Mouse (Mus musculus) left cerebral cortex, postnatal 36 days (tissue): ENCODE results near the gene Mmp11. TPM values are rescaled to one million over a fixed set of nuclear protein-coding genes. Genes with fewer than 3 reads are reported as not detected.
A peak's percentile ranks its signal among the peaks of the same experiment; 100 is the strongest.
"Not testable (repeated sequence)": the region's sequence is repeated elsewhere in the genome, so short reads cannot be mapped to it uniquely, and the experiment has no call there.

Experiments used
- DNase-seq, 2 experiments: peaks; one replicate each; pipeline ENCODE4 v3.0.0; 2021 to 2022; ENCODE audit warnings: low spot score in 2 of 2, mixed read lengths in 1 of 2
- intact Hi-C: fragments of 180-260 bp; cut with DNase I; formaldehyde crosslinking; loops from one replicate; pipeline ENCODE4 v1.15.1; 2025
- total RNA-seq, 2 experiments: library from RNA; stranded (reverse); gene quantifications; 2 replicates each; pipeline ENCODE4 v1.2.3; 2021

The Mmp11 gene
- total RNA-seq, 2 experiments from 2014 or later, result 0.79 to 1.7 TPM

GRCm38 (mm10) chr10:75904391-75904790 is 31.9 kb downstream of the Mmp11 start:
- intact Hi-C loops, result no loop called here
- no peak for DNase-seq

- intact Hi-C loops, result loop anchor here (5.0 kb wide), 1 partner anchor 38 kb away; the partner anchor contains the start of gene Mmp11
- DNase-seq, result peak in 1 of 2 experiments; percentile 35
These were observed 37.5 kb downstream of the Mmp11 start for GRCm38 (mm10) chr10:75898846-75899245.

DNA sequence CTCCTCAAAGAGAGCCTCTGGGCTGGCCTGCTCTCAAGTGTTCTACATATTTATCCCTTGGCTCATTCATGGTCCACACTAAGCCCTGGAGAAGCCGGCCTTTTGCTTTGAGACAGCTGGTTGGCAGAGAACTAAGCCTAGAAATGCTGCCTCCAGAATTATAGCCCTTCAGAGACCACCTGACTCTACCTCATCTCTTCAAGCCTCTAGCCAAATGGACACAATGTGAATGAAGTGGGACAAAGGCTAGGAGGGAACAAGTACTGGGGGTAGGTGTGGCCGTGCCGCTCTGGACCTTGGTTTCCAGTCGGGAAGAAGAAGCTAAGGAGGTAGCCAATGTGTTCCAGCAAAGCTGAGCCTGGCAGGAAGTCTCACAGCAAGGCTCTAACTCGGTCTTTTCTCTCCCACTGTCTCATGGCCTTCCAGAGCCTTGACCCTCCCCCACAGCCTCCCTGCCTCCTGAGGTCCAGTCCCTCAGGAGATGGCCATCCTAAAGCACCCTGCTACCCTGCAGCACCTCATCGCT is 38.2 kb downstream of the Mmp11 start:
- intact Hi-C loops, result loop anchor here (5.0 kb wide), 1 partner anchor 39 kb away; the partner anchor contains the start of gene Mmp11
- DNase-seq, result no peak

- DNase-seq, result peak; percentile 40 to 69
- intact Hi-C loops, result loop anchor here (1.0 to 5.0 kb wide), 2 partner anchors 40 to 54 kb away; partner anchors contain the start of gene Mmp11
These were observed 38.9 kb downstream of the Mmp11 start for GRCm38 (mm10) chr10:75897373-75897772.

GRCm38 (mm10) chr10:75896208-75896607 is 40.1 kb downstream of the Mmp11 start:
- intact Hi-C loops, result loop anchor here (5.0 kb wide), 1 partner anchor 41 kb away; the partner anchor contains the start of gene Mmp11
- peak; percentile 59 to 62 for DNase-seq

GRCm38 (mm10) chr10:75895730-75896129 is 40.6 kb downstream of the Mmp11 start:
- intact Hi-C loops, result loop anchor here (5.0 kb wide), 1 partner anchor 42 kb away; the partner anchor contains the start of gene Mmp11
- no peak for DNase-seq

DNA sequence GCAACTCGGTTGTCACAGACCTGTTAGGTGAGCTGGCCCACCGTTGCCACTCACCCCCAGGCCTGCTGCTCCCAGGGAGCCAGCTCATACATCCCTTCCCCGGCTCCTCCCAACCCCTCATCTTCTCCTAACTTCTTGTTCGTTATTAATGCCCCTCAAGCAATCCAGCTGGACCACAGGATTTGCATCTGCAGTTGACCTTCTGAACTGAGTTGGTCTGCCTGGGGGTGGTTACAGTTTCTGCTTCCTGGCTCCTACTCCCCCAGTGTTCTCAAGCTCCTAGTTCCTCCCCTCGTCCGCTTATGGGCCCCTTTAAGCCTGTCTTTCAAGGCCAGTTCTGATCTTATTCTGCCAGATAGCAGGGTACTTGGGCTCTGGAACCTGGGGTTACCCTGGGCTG is 41.7 kb downstream of the Mmp11 start:
- intact Hi-C loops, result no loop called here
- no peak for DNase-seq

DNA sequence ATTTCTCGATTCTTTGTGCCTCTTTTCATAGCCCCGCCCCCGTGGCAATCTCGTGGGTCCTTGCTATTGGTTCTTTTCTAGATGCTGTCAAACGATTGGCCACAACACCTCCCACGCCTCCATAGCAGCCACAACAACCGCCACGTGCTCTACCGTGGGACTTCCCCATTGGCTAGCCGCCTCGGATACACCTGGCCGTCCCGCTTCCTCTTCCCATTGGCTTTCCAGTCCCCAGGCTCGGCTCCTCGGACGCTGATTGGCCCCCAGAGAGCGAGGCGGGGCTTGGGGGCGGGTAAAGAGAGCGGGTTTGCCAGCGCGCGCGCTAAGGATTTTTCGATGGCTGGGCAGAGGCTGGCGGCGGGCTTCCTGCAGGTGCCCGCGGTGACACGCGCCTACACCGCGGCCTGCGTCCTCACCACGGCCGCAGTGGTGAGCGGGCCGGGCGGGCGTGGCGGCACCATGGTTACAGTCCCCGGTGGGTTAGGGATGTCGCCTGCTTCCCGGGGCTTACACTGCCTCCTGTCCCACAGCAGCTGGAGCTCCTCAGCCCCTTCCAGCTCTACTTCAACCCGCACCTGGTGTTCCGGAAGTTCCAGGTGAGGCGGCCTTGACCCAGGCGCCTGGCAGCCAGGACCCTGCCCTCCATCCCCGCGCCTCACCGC is 43.1 kb downstream of the Mmp11 start, which contains the start of gene Derl3:
Gene Derl3 (plus strand): TSS at position 325 of the 662 bp plus-strand sequence.
- intact Hi-C loops, result no loop called here
- DNase-seq, result peak; percentile 95

GRCm38 (mm10) chr10:75889406-75890153 is 46.7 kb downstream of the Mmp11 start:
- DNase-seq, result no peak
- intact Hi-C loops, result no loop called here

DNA sequence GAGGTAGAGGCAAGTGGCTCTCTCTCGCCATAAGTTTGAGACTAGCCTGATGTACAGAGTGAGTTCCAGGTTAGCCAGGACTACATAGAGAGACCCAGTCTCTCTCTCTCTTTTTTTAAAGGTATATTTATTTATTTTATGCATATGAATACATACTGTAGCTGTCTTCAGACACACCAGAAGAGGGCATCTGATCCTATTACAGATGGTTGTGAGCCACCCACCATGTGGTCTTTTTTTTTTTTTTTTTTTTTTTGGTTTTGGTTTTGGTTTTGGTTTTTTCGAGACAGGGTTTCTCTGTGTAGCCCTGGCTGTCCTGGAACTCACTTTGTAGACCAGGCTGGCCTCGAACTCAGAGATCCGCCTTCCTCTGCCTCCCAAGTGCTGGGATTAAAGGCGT is 48.8 kb downstream of the Mmp11 start:
- intact Hi-C loops, DNase-seq: not testable (repeated sequence)

GRCm38 (mm10) chr10:75884742-75885141 is 51.6 kb downstream of the Mmp11 start:
- intact Hi-C loops, result no loop called here

DNA sequence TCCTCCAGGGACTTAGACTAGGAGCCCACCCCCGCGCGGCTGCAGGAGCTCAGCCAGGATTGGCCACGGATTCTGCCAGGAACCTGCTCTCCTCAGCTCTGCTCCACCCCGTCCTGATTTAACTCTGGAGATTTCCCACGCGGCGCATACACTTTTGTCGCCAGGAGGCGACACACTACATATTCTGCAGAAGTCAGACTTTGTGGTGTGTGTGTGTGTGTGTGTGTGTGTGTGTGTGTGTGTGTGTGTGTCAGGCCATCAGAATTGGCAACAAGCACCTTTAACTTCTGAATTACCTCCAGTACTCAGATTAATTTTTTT is 53.1 kb downstream of the Mmp11 start:
- intact Hi-C loops, result loop anchor here (1.0 kb wide), 1 partner anchor 68 kb away; no protein-coding TSS in a partner anchor
- peak; percentile 79 for DNase-seq

More at GRCm38 (mm10) chr10:75884742-75885141, 51.6 kb downstream of the Mmp11 start:
- DNase-seq, result no peak

GRCm38 (mm10) chr10:75882433-75883231 is 53.7 kb downstream of the Mmp11 start:
- intact Hi-C loops, result loop anchor here (1.0 kb wide), 1 partner anchor 69 kb away; no protein-coding TSS in a partner anchor

GRCm38 (mm10) chr10:75881578-75882432 is 54.5 kb downstream of the Mmp11 start:
- intact Hi-C loops, result no loop called here
- DNase-seq, result no peak

More at GRCm38 (mm10) chr10:75882433-75883231, 53.7 kb downstream of the Mmp11 start:
- no peak for DNase-seq

DNA sequence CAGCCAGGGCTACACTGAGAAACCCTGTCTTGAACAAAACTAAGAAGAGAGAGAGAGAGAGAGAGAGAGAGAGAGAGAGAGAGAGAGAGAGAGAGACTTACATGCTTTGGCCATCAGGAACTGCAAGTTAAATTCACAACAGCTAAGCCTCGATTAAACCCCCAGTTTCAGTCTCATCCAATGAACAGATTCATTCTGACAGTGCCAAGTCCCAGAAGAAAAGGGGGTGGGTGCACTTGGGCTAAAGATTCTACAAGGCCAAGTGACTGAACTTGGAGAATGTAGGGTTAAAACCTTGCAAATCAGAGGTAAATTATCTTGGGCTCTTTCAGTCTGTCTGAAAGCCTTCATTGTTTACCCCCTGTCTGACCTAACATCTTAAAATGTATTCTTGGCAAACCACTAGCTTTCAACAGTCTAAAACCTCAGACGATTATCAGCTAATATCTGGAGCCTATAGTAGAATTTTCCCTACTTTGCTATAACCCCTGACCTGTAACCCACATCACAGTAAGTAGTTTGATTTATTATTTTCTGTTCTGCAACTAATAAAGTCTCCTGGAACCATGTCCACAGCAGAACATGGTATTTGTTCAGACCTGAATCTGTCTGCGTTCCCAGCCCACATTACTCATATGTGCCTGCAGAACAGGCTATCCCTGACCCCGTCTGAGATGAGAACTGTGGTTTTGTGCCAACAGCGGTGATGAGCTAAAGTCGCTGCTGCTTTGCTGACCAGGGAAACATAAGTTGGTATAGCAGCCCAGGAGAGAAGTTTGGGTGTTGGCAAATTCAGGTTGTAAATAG is 55.3 kb downstream of the Mmp11 start:
- no peak for DNase-seq
- intact Hi-C loops, result no loop called here

- DNase-seq, result no peak
- intact Hi-C loops, result no loop called here
These were observed 55.9 kb downstream of the Mmp11 start for GRCm38 (mm10) chr10:75880351-75880750.

GRCm38 (mm10) chr10:75878836-75879235 is 57.5 kb downstream of the Mmp11 start:
- intact Hi-C loops, result no loop called here
- DNase-seq, result no peak
